Mouse (Mus musculus): Measurements from ENCODE around the gene Hsf5. TPM values are rescaled to one million over a fixed set of nuclear protein-coding genes. Genes with fewer than 3 reads are reported as not detected.

The Hsf5 gene
- polyA plus RNA-seq, 1 experiment from 2014 or later, result not detected

Other genes with a start within 250 kb of the Hsf5 start
- 4.1 and 4.3 TPM in 2 replicates for gene Rad51c, start 212.2 kb upstream of the Hsf5 start, polyA plus RNA-seq (2015; fragmentation: Nextera tagmentation; extraction: Ambion mirVana)
- gene Tex14, start 212.1 kb upstream of the Hsf5 start, polyA plus RNA-seq (2015; fragmentation: Nextera tagmentation; extraction: Ambion mirVana), result 0.05 TPM in 2 replicates
- gene Gm11492, start 50.5 kb upstream of the Hsf5 start, polyA plus RNA-seq (2015; fragmentation: Nextera tagmentation; extraction: Ambion mirVana), result not detected in 2 replicates
- gene Sept4, start 48.3 kb upstream of the Hsf5 start, polyA plus RNA-seq (2015; fragmentation: Nextera tagmentation; extraction: Ambion mirVana), result 11.6 and 12.6 TPM in 2 replicates
- gene Mtmr4, start 25.0 kb upstream of the Hsf5 start, polyA plus RNA-seq (2015; fragmentation: Nextera tagmentation; extraction: Ambion mirVana), result 9.7 and 11.0 TPM in 2 replicates
- gene Rnf43, start 45.6 kb downstream of the Hsf5 start, polyA plus RNA-seq (2015; fragmentation: Nextera tagmentation; extraction: Ambion mirVana), result 5.0 and 5.6 TPM in 2 replicates
- gene Supt4a, start 120.4 kb downstream of the Hsf5 start, polyA plus RNA-seq (2015; fragmentation: Nextera tagmentation; extraction: Ambion mirVana), result 177 and 195 TPM in 2 replicates
- 3.3 and 3.5 TPM in 2 replicates for gene Tspoap1, start 143.4 kb downstream of the Hsf5 start, polyA plus RNA-seq (2015; fragmentation: Nextera tagmentation; extraction: Ambion mirVana)
- gene Mpo, start 176.4 kb downstream of the Hsf5 start, polyA plus RNA-seq (2015; fragmentation: Nextera tagmentation; extraction: Ambion mirVana), result 448 and 474 TPM in 2 replicates
- 0.03 TPM in 1 of 2 replicates, not detected in the other for gene Lpo, start 211.1 kb downstream of the Hsf5 start, polyA plus RNA-seq (2015; fragmentation: Nextera tagmentation; extraction: Ambion mirVana)
- 1.2 and 1.4 TPM in 2 replicates for gene Mks1, start 236.1 kb downstream of the Hsf5 start, polyA plus RNA-seq (2015; fragmentation: Nextera tagmentation; extraction: Ambion mirVana)